Mouse (Mus musculus) spleen, adult 2 months (tissue): ENCODE results near the gene Trnt1. TPM values are rescaled to one million over a fixed set of nuclear protein-coding genes. Genes with fewer than 3 reads are reported as not detected.
A peak's percentile ranks its signal among the peaks of the same experiment; 100 is the strongest.

Experiments
- DNase-seq, 2 experiments: peaks; one replicate each; pipeline versions ENCODE4 v3.0.0 to v3.0.0-alpha.2; 2012 to 2021; ENCODE audit warnings: low spot score in 2 of 2, low read depth in 1 of 2
- H3K27ac ChIP-seq: fragments of 200-500 bp; 2 replicates; pipeline ENCODE4 v1.5.1; 2012; ENCODE audit warnings: low read length, inconsistent platforms; ENCODE audit not compliant: insufficient read depth
- H3K27me3 ChIP-seq: fragments of 200-500 bp; 2 replicates; pipeline ENCODE4 v1.6.1; 2012; ENCODE audit warnings: mild to moderate bottlenecking, moderate library complexity, low read length, inconsistent platforms; ENCODE audit not compliant: control insufficient read depth, insufficient read depth
- H3K36me3 ChIP-seq: fragments of 200-500 bp; 2 replicates; pipeline ENCODE4 v1.6.1; 2012; ENCODE audit warnings: mild to moderate bottlenecking, low read length, inconsistent platforms; ENCODE audit not compliant: control insufficient read depth, insufficient read depth
- H3K4me1 ChIP-seq: fragments of 200-500 bp; 2 replicates; pipeline ENCODE4 v1.6.1; 2011; ENCODE audit warnings: inconsistent platforms; ENCODE audit not compliant: control insufficient read depth, insufficient read depth, insufficient read length
- H3K4me3 ChIP-seq: fragments of 200-500 bp; 2 replicates; pipeline ENCODE4 v1.5.1; 2011; ENCODE audit warnings: mild to moderate bottlenecking, inconsistent platforms; ENCODE audit not compliant: insufficient read depth, insufficient read length; ENCODE audit errors: extremely low read depth
- CTCF ChIP-seq: fragments of 200-500 bp; IDR thresholded peaks from 2 replicates; pipeline ENCODE4 v1.5.1; 2011; ENCODE audit warnings: mild to moderate bottlenecking, inconsistent platforms; ENCODE audit not compliant: insufficient read depth, insufficient read length, insufficient replicate concordance; ENCODE audit errors: extremely low read depth
- POLR2A ChIP-seq: fragments of 200-500 bp; IDR thresholded peaks from 2 replicates; pipeline ENCODE4 v1.6.1; 2011; ENCODE audit warnings: low read depth, low read length, inconsistent platforms
- WGBS: fragments of 180-500 bp; shearing (Covaris S2); methylation state at CpG from one replicate; pipeline ENCODE4 v1.1.7; 2018; 5-methylcytosine and 5-hydroxymethylcytosine counted together
- polyA plus RNA-seq: library from polyadenylated mRNA; depleted of rRNA; stranded (reverse); fragments of >200 nt; gene quantifications from 2 replicates; pipeline ENCODE4 v1.2.3, GENCODE M21; 2012

The Trnt1 gene
- polyA plus RNA-seq, 1 experiment = 10.5 TPM

DNA sequence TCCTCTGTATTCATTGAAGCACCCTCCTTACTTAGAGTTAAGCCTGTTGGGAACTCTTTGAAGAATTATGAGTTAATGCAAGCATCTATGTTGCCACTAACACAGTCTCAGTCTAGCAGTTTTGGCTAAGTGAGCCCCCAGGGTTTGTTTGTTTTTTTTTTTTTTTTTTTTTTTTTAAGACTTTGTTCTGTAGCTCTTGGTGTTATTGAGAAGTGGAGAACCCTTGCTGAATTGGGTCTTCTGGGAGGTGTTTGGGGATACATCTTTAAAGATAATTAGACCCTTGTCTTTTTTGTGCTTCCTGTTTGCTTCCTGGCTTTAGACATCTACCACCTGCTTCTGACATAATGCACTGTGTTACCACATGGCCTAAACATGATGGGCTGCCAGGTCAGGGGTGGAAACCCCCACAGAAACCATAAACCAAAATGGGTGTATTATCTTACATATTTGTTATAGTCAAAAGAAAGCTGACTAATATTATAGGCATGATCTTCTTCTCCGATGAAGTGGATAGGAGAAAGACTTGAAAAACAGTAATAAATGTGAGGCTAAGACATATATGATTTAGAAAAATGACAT lies 28.6 kb upstream of the Trnt1 start:
- Histone ChIP-seq H3K4me3 (no peak overlapping the region), H3K4me1 (peaks cover 6% of the 10 kb centered on the region), H3K36me3 (no peaks in the 10 kb centered on the region), H3K27ac (no peak overlapping the region), H3K27me3 (no peaks in the 10 kb centered on the region)
- WGBS = 84% methylated on average over 1 of the region's 1 CpGs
- no peak for TF ChIP-seq CTCF
- TF ChIP-seq POLR2A = no peak
- DNase-seq = no peak

- 46% methylated on average over 7 of the region's 7 CpGs for WGBS
- no peak for TF ChIP-seq POLR2A
- TF ChIP-seq CTCF = no peak
- 0 out of 2 replicates have a peak overlapping the region, but pooled peaks have one; percentile 22 for H3K27ac ChIP-seq
- no peak overlapping the region for H3K4me3 ChIP-seq
- peaks cover 8% of the 10 kb centered on the region for H3K4me1 ChIP-seq
- H3K27me3 ChIP-seq = no peaks in the 10 kb centered on the region
- DNase-seq = no peak
- H3K36me3 ChIP-seq = no peaks in the 10 kb centered on the region
These were observed 25.2 kb upstream of the Trnt1 start for GRCm38 (mm10) chr6:106743556-106744233.

DNA sequence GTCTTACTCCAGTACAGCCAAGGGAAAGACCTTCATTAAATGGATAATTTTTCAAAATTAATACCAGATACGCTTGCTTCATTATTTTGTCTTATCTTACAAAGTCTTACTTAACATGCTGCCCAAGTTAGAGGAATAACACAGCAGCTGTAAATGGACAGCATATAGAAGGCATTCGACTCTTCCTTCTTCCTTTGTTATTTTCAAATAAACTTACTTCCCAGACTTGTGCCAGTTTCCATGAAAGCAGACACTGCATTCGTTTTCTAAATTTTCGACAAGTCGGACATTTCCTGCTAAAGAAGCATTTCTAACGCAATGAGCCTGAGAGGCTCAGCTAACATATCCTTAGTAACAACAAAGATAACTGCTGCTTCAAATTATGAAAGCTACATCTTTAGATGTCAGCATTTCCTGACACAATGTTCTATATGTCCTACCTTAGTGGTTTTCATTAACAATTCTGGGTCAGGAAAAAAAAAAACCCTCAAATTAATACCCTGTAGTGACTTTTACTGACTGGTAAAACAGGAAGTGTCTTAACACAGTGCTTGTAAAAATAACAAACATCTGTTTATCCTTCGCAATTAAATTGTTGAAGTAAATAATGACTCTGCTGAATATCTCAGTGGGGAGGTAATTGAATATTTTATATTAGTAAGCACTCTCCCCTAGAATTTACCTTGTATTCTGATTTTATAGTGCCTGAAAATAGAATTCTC lies 23.1 kb upstream of the Trnt1 start:
- no peak overlapping the region for H3K27ac ChIP-seq
- H3K36me3 ChIP-seq = no peaks in the 10 kb centered on the region
- H3K27me3 ChIP-seq = no peaks in the 10 kb centered on the region
- DNase-seq = no peak
- TF ChIP-seq POLR2A (no peak), CTCF (no peak)
- H3K4me1 ChIP-seq = peaks cover 12% of the 10 kb centered on the region
- 72% methylated on average over 7 of the region's 7 CpGs for WGBS
- H3K4me3 ChIP-seq = no peak overlapping the region

- no peak for DNase-seq
- WGBS = 93% methylated on average over 5 of the region's 5 CpGs
- no peak overlapping the region for H3K4me3 ChIP-seq
- H3K36me3 ChIP-seq = no peaks in the 10 kb centered on the region
- peaks cover 12% of the 10 kb centered on the region for H3K4me1 ChIP-seq
- H3K27ac ChIP-seq = no peak overlapping the region
- TF ChIP-seq CTCF = no peak
- no peak for TF ChIP-seq POLR2A
- no peaks in the 10 kb centered on the region for H3K27me3 ChIP-seq
These were observed 21.7 kb upstream of the Trnt1 start for GRCm38 (mm10) chr6:106747251-106747650.

DNA sequence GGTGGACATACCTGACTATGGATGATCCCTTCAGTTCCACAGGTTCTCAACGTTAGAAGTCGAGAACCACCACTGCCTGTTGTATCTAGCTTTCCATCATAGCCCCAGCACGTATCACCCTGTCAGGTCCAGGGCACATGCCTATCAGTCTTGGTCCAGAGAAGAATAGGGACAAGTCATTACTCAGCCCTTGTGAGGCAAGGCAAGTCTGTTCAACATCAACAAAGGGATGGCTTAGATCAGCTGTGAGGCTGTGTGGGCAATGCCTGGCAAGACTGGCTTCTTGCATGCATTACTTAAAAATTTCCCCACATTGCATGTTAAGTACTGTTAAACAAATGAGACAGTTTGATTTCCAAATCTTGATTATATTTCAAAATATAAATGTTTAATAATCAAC lies 21.1 kb upstream of the Trnt1 start:
- peaks cover 12% of the 10 kb centered on the region for H3K4me1 ChIP-seq
- DNase-seq = no peak
- TF ChIP-seq CTCF (no peak), POLR2A (no peak)
- peak overlapping the region; percentile 38; the same call in 1 of the 2 replicates for H3K27ac ChIP-seq
- H3K36me3 ChIP-seq = no peaks in the 10 kb centered on the region
- 79% methylated on average over 3 of the region's 3 CpGs for whole genome bisulfite sequencing
- H3K27me3 ChIP-seq = no peaks in the 10 kb centered on the region
- peak overlapping the region; percentile 22 for H3K4me3 ChIP-seq

DNA sequence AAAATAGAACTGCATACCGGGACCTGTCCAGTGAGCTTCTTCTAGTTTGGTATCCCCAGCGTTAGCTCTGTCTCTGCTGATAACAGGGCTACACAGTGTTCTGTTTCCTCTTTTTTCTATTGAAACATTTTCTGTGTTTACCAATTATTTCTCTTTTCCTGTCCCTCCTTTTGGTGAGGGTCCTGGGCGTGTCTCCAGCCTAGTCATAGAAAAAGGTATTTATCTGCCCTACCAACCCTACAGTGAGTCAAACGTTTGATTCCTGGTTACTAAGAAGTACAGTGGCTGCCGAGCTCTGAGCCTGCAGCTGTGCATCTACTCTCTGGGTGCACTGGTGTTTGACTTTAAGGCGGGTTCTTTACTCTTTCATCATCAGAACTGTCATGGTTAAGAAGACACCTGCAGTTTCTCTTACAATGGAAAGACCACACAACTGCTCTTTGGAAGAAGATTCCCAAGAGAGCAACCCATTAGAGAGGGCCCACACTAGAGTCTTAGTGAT lies 20.0 kb upstream of the Trnt1 start, which contains the start of gene Il5ra:
Gene Il5ra, minus strand, starts transcription at position 151 of the 502 bp plus-strand sequence.
- Histone ChIP-seq H3K36me3 (no peaks in the 10 kb centered on the region), H3K27me3 (no peaks in the 10 kb centered on the region), H3K27ac (peak within 1 kb of the TSS; percentile 72), H3K4me3 (peak within 1 kb of the TSS; percentile 22), H3K4me1 (peaks cover 10% of the 10 kb centered on the region)
- no peak for DNase-seq
- 8% methylated on average over 6 of the region's 6 CpGs for WGBS
- TF ChIP-seq POLR2A (no peak; the same call in 1 of the 2 replicates), CTCF (no peak)

DNA sequence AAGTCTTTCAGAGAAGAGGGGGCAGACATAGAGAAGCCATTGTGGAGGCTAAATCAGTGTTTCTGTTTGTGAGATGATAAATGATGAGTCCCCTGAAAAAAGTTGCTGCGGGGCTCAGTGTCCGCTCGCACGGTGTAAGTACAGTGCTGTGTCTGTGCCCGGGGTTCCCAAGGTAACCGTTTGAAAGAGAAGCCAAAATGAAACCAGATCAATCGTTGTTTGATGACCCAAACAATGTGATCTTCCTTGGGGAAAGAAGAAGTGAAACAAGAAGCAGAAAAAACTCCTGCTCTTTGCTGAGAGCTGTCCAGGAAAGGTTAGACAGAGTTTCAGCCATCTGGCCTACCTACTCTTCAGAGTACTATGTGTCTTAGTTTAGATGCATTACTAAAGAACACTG lies 18.6 kb upstream of the Trnt1 start:
- Histone ChIP-seq H3K4me1 (peaks cover 10% of the 10 kb centered on the region), H3K4me3 (peak overlapping the region; percentile 33; the same call in 1 of the 2 replicates), H3K27ac (peak overlapping the region; percentile 62), H3K27me3 (no peaks in the 10 kb centered on the region), H3K36me3 (no peaks in the 10 kb centered on the region)
- peak; percentile 39 to 61 for DNase-seq
- TF ChIP-seq CTCF = no peak
- no peak for TF ChIP-seq POLR2A
- WGBS = 35% methylated on average over 7 of the region's 7 CpGs
